Mouse (Mus musculus): ENCODE data around the gene Fam189a1.
A peak's percentile ranks its signal among the peaks of the same experiment; 100 is the strongest.

Gene Fam189a1

GRCm38 (mm10) chr7:64874941-64875340 lies 281.4 kb downstream of the Fam189a1 start:
- no peak for DNase-seq

GRCm38 (mm10) chr7:64873266-64873665 lies 283.1 kb downstream of the Fam189a1 start:
- no peak for DNase-seq

GRCm38 (mm10) chr7:64872743-64873241 lies 283.6 kb downstream of the Fam189a1 start, which contains the start of gene Nsmce3:
Gene Nsmce3 (minus strand): TSS chr7:64872997.
- peak; percentile 96 for DNase-seq

- DNase-seq, result no peak
These were observed 284.2 kb downstream of the Fam189a1 start for GRCm38 (mm10) chr7:64871987-64872742.

GRCm38 (mm10) chr7:64869549-64870065 lies 286.8 kb downstream of the Fam189a1 start:
- DNase-seq, result no peak

- DNase-seq, result no peak
These were observed 292.8 kb downstream of the Fam189a1 start for GRCm38 (mm10) chr7:64863538-64863937.

- no peak for DNase-seq
These were observed 293.4 kb downstream of the Fam189a1 start for GRCm38 (mm10) chr7:64862978-64863377.

- no peak for DNase-seq
These were observed 299.8 kb downstream of the Fam189a1 start for GRCm38 (mm10) chr7:64856526-64857082.

- peak; percentile 29 for DNase-seq
These were observed 300.4 kb downstream of the Fam189a1 start for GRCm38 (mm10) chr7:64855976-64856375.

- DNase-seq, result no peak
These were observed 300.9 kb downstream of the Fam189a1 start for GRCm38 (mm10) chr7:64855389-64855927.

- DNase-seq, result no peak
These were observed 305.6 kb downstream of the Fam189a1 start for GRCm38 (mm10) chr7:64850791-64851190.

GRCm38 (mm10) chr7:64847366-64847899 lies 308.9 kb downstream of the Fam189a1 start:
- no peak for DNase-seq

GRCm38 (mm10) chr7:64846061-64846460 lies 310.3 kb downstream of the Fam189a1 start:
- DNase-seq, result no peak

GRCm38 (mm10) chr7:64840946-64841659 lies 315.3 kb downstream of the Fam189a1 start:
- no peak for DNase-seq

GRCm38 (mm10) chr7:64840576-64840895 lies 315.8 kb downstream of the Fam189a1 start:
- DNase-seq, result no peak

- DNase-seq, result no peak
These were observed 316.4 kb downstream of the Fam189a1 start for GRCm38 (mm10) chr7:64839801-64840575.

GRCm38 (mm10) chr7:64839281-64839680 lies 317.1 kb downstream of the Fam189a1 start:
- DNase-seq, result no peak

GRCm38 (mm10) chr7:64830214-64830995 lies 326.0 kb downstream of the Fam189a1 start:
- no peak for DNase-seq

GRCm38 (mm10) chr7:64821081-64821480 lies 335.3 kb downstream of the Fam189a1 start:
- no peak for DNase-seq

GRCm38 (mm10) chr7:64819683-64820082 lies 336.7 kb downstream of the Fam189a1 start:
- no peak for DNase-seq

- DNase-seq, result no peak
These were observed 347.5 kb downstream of the Fam189a1 start for GRCm38 (mm10) chr7:64808876-64809275.

Measured in cerebellum, adult 11 months (tissue).